Mouse (Mus musculus) forebrain, embryonic 10.5 days (tissue): ENCODE data around the gene Rusc1. TPM values are rescaled to one million over a fixed set of nuclear protein-coding genes. Genes with fewer than 3 reads are reported as not detected.

Experiments used
- polyA plus RNA-seq: library from polyadenylated mRNA; unstranded; fragments of >200 nt; fragmentation: Nextera tagmentation; extraction: Ambion mirVana; gene quantifications from 2 replicates; pipeline ENCODE4 v1.2.1, GENCODE M21; 2016

The Rusc1 gene
- polyA plus RNA-seq, 1 experiment from 2014 or later: 13.7 TPM

Other genes with a start within 250 kb of the Rusc1 start
- 70.0 and 70.2 TPM in 2 replicates for gene Msto1, start 179.3 kb downstream of the Rusc1 start, polyA plus RNA-seq
- gene Ash1l, start 142.7 kb downstream of the Rusc1 start, polyA plus RNA-seq: 14.2 and 15.2 TPM in 2 replicates
- 133 and 135 TPM in 2 replicates for gene Dap3, start 142.1 kb downstream of the Rusc1 start, polyA plus RNA-seq
- gene Gm43738, start 7.8 kb upstream of the Rusc1 start, polyA plus RNA-seq: not detected in 2 replicates
- gene Fdps, start 8.6 kb upstream of the Rusc1 start, polyA plus RNA-seq: 327 and 359 TPM in 2 replicates
- 4.5 and 5.6 TPM in 2 replicates for gene Pklr, start 42.8 kb upstream of the Rusc1 start, polyA plus RNA-seq
- 4.8 and 5.5 TPM in 2 replicates for gene Hcn3, start 66.9 kb upstream of the Rusc1 start, polyA plus RNA-seq
- gene Clk2, start 71.5 kb upstream of the Rusc1 start, polyA plus RNA-seq: 33.7 and 34.2 TPM in 2 replicates
- 100 and 103 TPM in 2 replicates for gene Scamp3, start 84.2 kb upstream of the Rusc1 start, polyA plus RNA-seq
- 25.1 and 25.6 TPM in 2 replicates for gene Fam189b, start 89.8 kb upstream of the Rusc1 start, polyA plus RNA-seq
- 34.2 and 34.7 TPM in 2 replicates for gene Gba, start 109.6 kb upstream of the Rusc1 start, polyA plus RNA-seq
- gene Thbs3, start 121.9 kb upstream of the Rusc1 start, polyA plus RNA-seq: 65.8 and 78.2 TPM in 2 replicates
- gene Mtx1, start 133.8 kb upstream of the Rusc1 start, polyA plus RNA-seq: 227 and 242 TPM in 2 replicates
- 1.7 and 1.8 TPM in 2 replicates for gene Muc1, start 135.7 kb upstream of the Rusc1 start, polyA plus RNA-seq
- 260 and 275 TPM in 2 replicates for gene Krtcap2, start 152.7 kb upstream of the Rusc1 start, polyA plus RNA-seq
- gene Trim46, start 153.0 kb upstream of the Rusc1 start, polyA plus RNA-seq: 4.4 and 5.4 TPM in 2 replicates
- 76.7 and 78.6 TPM in 2 replicates for gene Dpm3, start 166.0 kb upstream of the Rusc1 start, polyA plus RNA-seq
- 25.1 and 26.0 TPM in 2 replicates for gene Slc50a1, start 177.3 kb upstream of the Rusc1 start, polyA plus RNA-seq
- 12.9 and 13.2 TPM in 2 replicates for gene Efna1, start 187.8 kb upstream of the Rusc1 start, polyA plus RNA-seq
- 3.0 and 4.0 TPM in 2 replicates for gene Efna3, start 229.7 kb upstream of the Rusc1 start, polyA plus RNA-seq
- gene Efna4, start 244.7 kb upstream of the Rusc1 start, polyA plus RNA-seq: 27.6 and 28.7 TPM in 2 replicates